Mouse (Mus musculus) right cerebral cortex, adult 18-20 months (tissue): ENCODE results near the gene Zfyve19.

Experiments used
- DNase-seq: peaks from one replicate; pipeline ENCODE4 v3.0.0; 2022; ENCODE audit warnings: mixed read lengths

Zfyve19 gene

GRCm38 (mm10) chr2:119208344-119209175 lies at the start of gene Zfyve19, which contains the start of gene Dnajc17:
Gene Zfyve19, plus strand, starts transcription at chr2:119208617.
Gene Dnajc17, minus strand, starts transcription at chr2:119208795.
- DNase-seq: peak; percentile 99

- DNase-seq: no peak
Measured at GRCm38 (mm10) chr2:119161247-119161646, 47.2 kb upstream of the Zfyve19 start.

- DNase-seq: no peak
Measured at GRCm38 (mm10) chr2:119163135-119163534, 45.3 kb upstream of the Zfyve19 start.

- no peak for DNase-seq
Measured at GRCm38 (mm10) chr2:119163999-119164398, 44.4 kb upstream of the Zfyve19 start.

GRCm38 (mm10) chr2:119165401-119165800 lies 43.0 kb upstream of the Zfyve19 start:
- no peak for DNase-seq

- peak; percentile 35 for DNase-seq
Measured at GRCm38 (mm10) chr2:119166901-119167865, 41.2 kb upstream of the Zfyve19 start, which contains the start of gene Gchfr. Gene Gchfr, plus strand, starts transcription at chr2:119167773.

GRCm38 (mm10) chr2:119167866-119168256 lies 40.6 kb upstream of the Zfyve19 start:
- DNase-seq: no peak

GRCm38 (mm10) chr2:119170282-119170681 lies 38.1 kb upstream of the Zfyve19 start:
- DNase-seq: no peak

GRCm38 (mm10) chr2:119171574-119171973 lies 36.8 kb upstream of the Zfyve19 start:
- DNase-seq: no peak

GRCm38 (mm10) chr2:119172446-119172845 lies 36.0 kb upstream of the Zfyve19 start:
- no peak for DNase-seq

- no peak for DNase-seq
Measured at GRCm38 (mm10) chr2:119172862-119173576, 35.4 kb upstream of the Zfyve19 start.

GRCm38 (mm10) chr2:119173991-119174651 lies 34.3 kb upstream of the Zfyve19 start, which contains the start of gene Gm14137:
Gene Gm14137, plus strand, starts transcription at chr2:119174509.
- no peak for DNase-seq

GRCm38 (mm10) chr2:119174866-119175265 lies 33.6 kb upstream of the Zfyve19 start:
- DNase-seq: no peak

- no peak for DNase-seq
Measured at GRCm38 (mm10) chr2:119175614-119176013, 32.8 kb upstream of the Zfyve19 start.

- DNase-seq: no peak
Measured at GRCm38 (mm10) chr2:119176761-119177160, 31.7 kb upstream of the Zfyve19 start.

GRCm38 (mm10) chr2:119177384-119177939 lies 31.0 kb upstream of the Zfyve19 start:
- no peak for DNase-seq

GRCm38 (mm10) chr2:119182914-119183313 lies 25.5 kb upstream of the Zfyve19 start:
- DNase-seq: no peak

- peak; percentile 83 for DNase-seq
Measured at GRCm38 (mm10) chr2:119189029-119189710, 19.2 kb upstream of the Zfyve19 start.

- DNase-seq: no peak
Measured at GRCm38 (mm10) chr2:119190969-119191368, 17.4 kb upstream of the Zfyve19 start.

- DNase-seq: no peak
Measured at GRCm38 (mm10) chr2:119194140-119194539, 14.3 kb upstream of the Zfyve19 start.
